ENCODE assay signal across 19 mouse cellular contexts in genomic region chr2:69061910-69062689, GRCm38 (mm10).
DNase-seq lines count a peak whose midpoint lies in the region; ATAC-seq and TF ChIP-seq lines count a peak whose summit lies in the region.
"Had no signal": no experiment of that assay in that cellular context is flagged by ENCODE, and none has a peak within 500 bp of the region (broad histone marks: within the 10 kb centered on the region; RNA-seq: fewer than 3 reads in every experiment).

No protein-coding gene starts in this region.

- WGBS in intestine, embryonic 15.5 days: 77% methylated on average over 5 of the region's 5 CpGs
- WGBS in intestine, embryonic 16.5 days: 64% methylated on average over 5 of the region's 5 CpGs
- 36% methylated on average over 5 of the region's 5 CpGs for WGBS in small intestine, adult 2 months

- H3K4me2 ChIP-seq in intestine, embryonic 15.5 days (replicated peaks): no peak overlapping the region
- no peak overlapping the region for H3K4me2 ChIP-seq in intestine, embryonic 16.5 days (ENCODE audit: low read depth, low read length)
- H3K4me2 ChIP-seq: forebrain, embryonic 13.5 days; heart, embryonic 12.5 days; heart, embryonic 15.5 days; hindbrain, embryonic 14.5 days had no signal

- no peaks in the 10 kb centered on the region for H3K9me3 ChIP-seq in intestine, embryonic 15.5 days
- H3K9me3 ChIP-seq in intestine, embryonic 16.5 days (ENCODE audit: control insufficient read depth, low read length): no peaks in the 10 kb centered on the region
- H3K9me3 ChIP-seq: forebrain, embryonic 10.5 days; forebrain, embryonic 13.5 days; heart, embryonic 15.5 days had no signal

- ATAC-seq in intestine, embryonic 15.5 days: peak; percentile 89
- peak; percentile 94 for ATAC-seq in intestine, embryonic 16.5 days
- no peak for ATAC-seq in CD4-positive, CD25-positive, alpha-beta regulatory T cell, adult 4 months
- ATAC-seq: activated CD4-positive, CD25-positive, alpha-beta regulatory T cell, adult 4 months; forebrain, embryonic 13.5 days; forebrain, embryonic 16.5 days; hindbrain, postnatal 0 days had no signal

- DNase-seq in kidney, adult 8-10 months: peak; percentile 48 to 51
- no peak for DNase-seq in kidney, postnatal 4 days
- DNase-seq: adrenal gland, adult 8-10 months; adrenal gland, postnatal 25 days; cerebellum, adult 11-12 months; gastrocnemius, adult 2 months; heart, postnatal 4 days had no signal

- no peak overlapping the region for H3K4me3 ChIP-seq in intestine, embryonic 15.5 days (replicated peaks)
- no peak overlapping the region for H3K4me3 ChIP-seq in intestine, embryonic 16.5 days (ENCODE audit: low read length)
- H3K4me3 ChIP-seq in small intestine, adult 2 months (ENCODE audit: low read depth, low read length): no peak overlapping the region
- H3K4me3 ChIP-seq: forebrain, embryonic 10.5 days; forebrain, embryonic 13.5 days; gastrocnemius, adult 2 months; heart, embryonic 12.5 days; heart, embryonic 15.5 days had no signal

- no peak for TF ChIP-seq CTCF in small intestine, adult 2 months (IDR thresholded peaks at IDR 0.05; ENCODE audit: extremely low read depth, insufficient read length, insufficient replicate concordance, low read depth, low read length)

- H3K4me1 ChIP-seq in intestine, embryonic 15.5 days (replicated peaks): no peaks in the 10 kb centered on the region
- H3K4me1 ChIP-seq in intestine, embryonic 16.5 days (ENCODE audit: control insufficient read depth, insufficient read depth, low read length): no peaks in the 10 kb centered on the region
- peaks cover 8% of the 10 kb centered on the region for H3K4me1 ChIP-seq in small intestine, adult 2 months (ENCODE audit: control insufficient read depth, insufficient read depth, insufficient read length, low read length)
- H3K4me1 ChIP-seq: forebrain, embryonic 10.5 days; forebrain, embryonic 13.5 days; heart, embryonic 15.5 days had no signal

- no peak for TF ChIP-seq POLR2A in small intestine, adult 2 months (IDR thresholded peaks at IDR 0.05; ENCODE audit: low read depth, low read length)

- 0 out of 2 replicates have a peak overlapping the region, but pooled peaks have one; percentile 33 for H3K27ac ChIP-seq in intestine, embryonic 15.5 days
- H3K27ac ChIP-seq in intestine, embryonic 16.5 days (ENCODE audit: low read length): peak overlapping the region; percentile 17; the same call in 1 of the 2 replicates
- H3K27ac ChIP-seq in small intestine, adult 2 months (ENCODE audit: insufficient read depth, low read depth, low read length): peak overlapping the region; percentile 81
- H3K27ac ChIP-seq: forebrain, embryonic 10.5 days; forebrain, embryonic 13.5 days; gastrocnemius, adult 2 months; heart, embryonic 15.5 days; hindbrain, embryonic 14.5 days; hindbrain, postnatal 0 days had no signal

- H3K36me3 ChIP-seq in intestine, embryonic 15.5 days: no peaks in the 10 kb centered on the region
- H3K36me3 ChIP-seq in intestine, embryonic 16.5 days (ENCODE audit: control insufficient read depth, insufficient read depth, low read length): 0 out of 2 replicates have a peak, but pooled peaks cover 3% of the 10 kb centered on the region
- H3K36me3 ChIP-seq in small intestine, adult 2 months (ENCODE audit: control insufficient read depth, insufficient read depth, low read length): peaks cover 5% of the 10 kb centered on the region; the same call in 1 of the 2 replicates
- H3K36me3 ChIP-seq: forebrain, embryonic 10.5 days; heart, embryonic 15.5 days had no signal

- no peak overlapping the region for H3K9ac ChIP-seq in intestine, embryonic 15.5 days
- H3K9ac ChIP-seq in intestine, embryonic 16.5 days (ENCODE audit: low read depth, low read length): no peak overlapping the region
- H3K9ac ChIP-seq: forebrain, embryonic 13.5 days; heart, embryonic 12.5 days; heart, embryonic 15.5 days; hindbrain, embryonic 14.5 days had no signal

- no peaks in the 10 kb centered on the region for H3K27me3 ChIP-seq in intestine, embryonic 15.5 days (replicated peaks)
- H3K27me3 ChIP-seq in intestine, embryonic 16.5 days (replicated peaks; ENCODE audit: control insufficient read depth, insufficient read depth, low read length): no peaks in the 10 kb centered on the region
- no peaks in the 10 kb centered on the region for H3K27me3 ChIP-seq in small intestine, adult 2 months (ENCODE audit: control insufficient read depth, insufficient read depth, low read length)
- H3K27me3 ChIP-seq: forebrain, embryonic 13.5 days; heart, embryonic 12.5 days; heart, embryonic 15.5 days had no signal

Comparison
In these comparisons a context has a peak if more than half of its experiments do, and no peak if none do; other contexts are left out.
1. DNase-seq: peak in kidney, adult 8-10 months (2 of 2); none in kidney, postnatal 4 days (0 of 2).
2. H3K27ac ChIP-seq: peak in every context shown above with its lines; median percentile 81 in small intestine, adult 2 months; 33 in intestine, embryonic 15.5 days; 17 in intestine, embryonic 16.5 days.